Mouse (Mus musculus) neural tube, embryonic 13.5 days (tissue): Measurements from ENCODE around the gene Cd3eap. TPM values are rescaled to one million over a fixed set of nuclear protein-coding genes. Genes with fewer than 3 reads are reported as not detected.

ENCODE experiments used
- ATAC-seq: fragments of 200-750 bp; cut with Nextera tagmentation; 2 replicates; pipeline ENCODE4 v1.8.0; 2017; ENCODE audit warnings: low read depth, mild to moderate bottlenecking, moderate TSS enrichment, moderate library complexity
- H3K27ac ChIP-seq: fragments of 300-500 bp; sonication (generic); replicated peaks from 2 replicates; pipeline ENCODE4 v1.5.1; 2015; ENCODE audit warnings: moderate library complexity, mild to moderate bottlenecking, inconsistent platforms
- H3K27me3 ChIP-seq: fragments of 300-500 bp; sonication (generic); 2 replicates; pipeline ENCODE4 v1.6.1; 2015; ENCODE audit warnings: mild to moderate bottlenecking, inconsistent platforms
- H3K36me3 ChIP-seq: fragments of 300-500 bp; sonication (generic); 2 replicates; pipeline ENCODE4 v1.6.1; 2015; ENCODE audit warnings: mild to moderate bottlenecking, inconsistent platforms
- H3K4me1 ChIP-seq: fragments of 300-500 bp; sonication (generic); replicated peaks from 2 replicates; pipeline ENCODE4 v1.6.1; 2015; ENCODE audit warnings: inconsistent platforms
- H3K4me2 ChIP-seq: fragments of 300-500 bp; sonication (generic); 2 replicates; pipeline ENCODE4 v1.6.1; 2015; ENCODE audit warnings: inconsistent platforms, mild to moderate bottlenecking, moderate library complexity
- H3K4me3 ChIP-seq: fragments of 300-500 bp; sonication (generic); 2 replicates; pipeline ENCODE4 v1.5.1; 2015; ENCODE audit warnings: mild to moderate bottlenecking, inconsistent platforms
- H3K9ac ChIP-seq: fragments of 300-500 bp; sonication (generic); 2 replicates; pipeline ENCODE4 v1.6.1; 2015; ENCODE audit warnings: moderate library complexity, mild to moderate bottlenecking, inconsistent platforms
- H3K9me3 ChIP-seq: fragments of 300-500 bp; sonication (generic); 2 replicates; pipeline ENCODE4 v1.6.1; 2016; ENCODE audit warnings: inconsistent platforms
- WGBS: fragments of 180-500 bp; shearing (Covaris S2); methylation state at CpG from one replicate; pipeline ENCODE4 v1.1.7; 2015; 5-methylcytosine and 5-hydroxymethylcytosine counted together
- polyA plus RNA-seq: library from polyadenylated mRNA; unstranded; fragments of >200 nt; fragmentation: Nextera tagmentation; extraction: Ambion mirVana; gene quantifications from 2 replicates; pipeline ENCODE4 v1.2.1, GENCODE M21; 2015

The Cd3eap gene
- 19.8 and 21.1 TPM in 2 replicates for polyA plus RNA-seq

DNA sequence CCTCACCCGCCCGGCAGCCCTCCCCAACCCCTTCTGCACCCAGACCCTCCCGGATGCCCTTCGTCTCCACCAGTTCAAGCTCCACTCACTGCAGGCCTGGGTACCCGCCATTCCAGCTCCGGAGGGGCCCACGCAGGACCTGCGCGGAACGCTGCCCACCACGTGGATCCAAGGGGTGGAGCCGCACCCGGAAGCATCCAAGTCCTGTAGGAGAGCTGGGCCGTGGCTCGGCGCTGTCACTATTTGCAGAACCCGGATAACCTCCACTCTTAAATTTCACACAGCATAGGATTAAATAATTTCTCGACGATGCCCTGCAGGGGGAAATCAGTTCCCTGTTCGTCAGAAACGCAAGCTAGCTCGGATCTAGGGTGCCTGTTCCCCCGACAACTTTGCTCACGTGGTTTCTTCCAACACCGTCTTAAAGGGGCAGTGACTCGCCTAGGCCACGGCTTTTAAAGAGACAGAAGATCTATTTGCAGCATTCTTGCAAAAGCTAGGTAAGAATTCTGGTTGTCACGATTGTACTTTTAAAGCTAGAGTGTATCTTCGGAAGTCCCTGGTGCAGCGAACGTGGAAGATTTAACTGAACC is at the start of gene Cd3eap, which contains the start of gene Ppp1r13l:
Gene Cd3eap (minus strand): TSS at position 185 of the 593 bp plus-strand sequence.
Gene Ppp1r13l (plus strand): TSS at position 451 of the 593 bp plus-strand sequence.
- under 1% methylated on average over 31 of the region's 31 CpGs for WGBS
- peaks cover 41% of the 10 kb centered on the region for H3K4me1 ChIP-seq
- H3K9ac ChIP-seq: peak within 1 kb of the TSS; percentile 83
- no peaks in the 10 kb centered on the region for H3K9me3 ChIP-seq
- peak within 1 kb of the TSS; percentile 72 for H3K4me3 ChIP-seq
- peaks cover 32% of the 10 kb centered on the region for H3K36me3 ChIP-seq
- ATAC-seq: peak; percentile 77
- H3K27ac ChIP-seq: 0 out of 2 replicates have a peak within 1 kb of the TSS, but pooled peaks have one; percentile 11
- H3K4me2 ChIP-seq: peak within 1 kb of the TSS; percentile 95
- H3K27me3 ChIP-seq: peaks cover 11% of the 10 kb centered on the region; the same call in 1 of the 2 replicates

DNA sequence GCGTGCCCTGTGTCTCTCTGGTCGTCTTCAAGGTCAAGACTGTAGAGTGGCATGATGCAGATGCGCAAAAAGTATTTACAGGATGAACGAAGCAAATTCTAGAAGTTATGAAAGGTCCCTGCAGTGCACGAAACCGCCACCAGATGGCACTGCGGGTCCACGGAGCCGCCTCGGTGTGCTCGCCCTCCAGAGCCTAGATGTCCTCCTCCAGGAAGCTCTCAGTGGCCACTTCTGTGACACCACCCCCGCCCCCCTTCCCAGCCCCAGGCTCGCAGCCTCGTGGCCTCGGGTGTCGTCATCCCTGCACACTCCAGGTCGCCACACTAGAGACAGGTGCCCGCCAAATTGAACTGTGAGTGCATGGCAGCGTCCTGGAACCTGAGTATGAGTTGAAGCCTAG is 46.1 kb upstream of the Cd3eap start:
- Histone ChIP-seq H3K27ac (no peak overlapping the region), H3K4me1 (peaks cover 11% of the 10 kb centered on the region), H3K9me3 (peaks cover 5% of the 10 kb centered on the region; the same call in 1 of the 2 replicates), H3K4me2 (peak overlapping the region; percentile 35), H3K9ac (no peak overlapping the region), H3K27me3 (peaks cover 48% of the 10 kb centered on the region), H3K4me3 (no peak overlapping the region), H3K36me3 (no peaks in the 10 kb centered on the region)
- WGBS: 3% methylated on average over 19 of the region's 19 CpGs
- peak; percentile 64; the same call in 1 of the 2 replicates for ATAC-seq

DNA sequence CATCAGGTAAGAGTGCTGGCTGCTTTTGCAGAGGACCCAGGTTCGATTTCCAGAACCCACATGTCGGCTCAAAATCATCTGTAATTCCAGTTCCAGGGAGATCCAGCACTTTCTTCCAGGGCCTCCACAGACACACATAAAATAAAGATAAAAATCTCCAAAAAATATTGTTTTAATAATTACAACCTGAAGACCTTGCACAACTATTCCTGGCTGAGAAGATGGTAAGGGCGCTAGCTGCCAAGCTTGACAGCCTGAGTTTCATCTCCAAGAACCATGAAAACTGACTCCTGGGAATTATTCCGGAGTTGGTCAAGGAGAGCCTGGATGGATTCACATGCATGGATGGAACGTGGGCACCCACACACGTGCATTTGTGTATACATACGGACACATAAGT is 45.2 kb upstream of the Cd3eap start, which contains the start of gene Ckm:
Gene Ckm (plus strand): TSS at position 301 of the 400 bp plus-strand sequence.
- H3K9ac ChIP-seq: peak within 1 kb of the TSS; percentile 70
- no peak within 1 kb of the TSS for H3K27ac ChIP-seq
- H3K9me3 ChIP-seq: peaks cover 5% of the 10 kb centered on the region; the same call in 1 of the 2 replicates
- no peaks in the 10 kb centered on the region for H3K36me3 ChIP-seq
- H3K4me1 ChIP-seq: peaks cover 17% of the 10 kb centered on the region
- peaks cover 58% of the 10 kb centered on the region for H3K27me3 ChIP-seq
- H3K4me2 ChIP-seq: peak within 1 kb of the TSS; percentile 83
- H3K4me3 ChIP-seq: peak within 1 kb of the TSS; percentile 47
- ATAC-seq: no peak
- WGBS: 50% methylated on average over 7 of the region's 7 CpGs

DNA sequence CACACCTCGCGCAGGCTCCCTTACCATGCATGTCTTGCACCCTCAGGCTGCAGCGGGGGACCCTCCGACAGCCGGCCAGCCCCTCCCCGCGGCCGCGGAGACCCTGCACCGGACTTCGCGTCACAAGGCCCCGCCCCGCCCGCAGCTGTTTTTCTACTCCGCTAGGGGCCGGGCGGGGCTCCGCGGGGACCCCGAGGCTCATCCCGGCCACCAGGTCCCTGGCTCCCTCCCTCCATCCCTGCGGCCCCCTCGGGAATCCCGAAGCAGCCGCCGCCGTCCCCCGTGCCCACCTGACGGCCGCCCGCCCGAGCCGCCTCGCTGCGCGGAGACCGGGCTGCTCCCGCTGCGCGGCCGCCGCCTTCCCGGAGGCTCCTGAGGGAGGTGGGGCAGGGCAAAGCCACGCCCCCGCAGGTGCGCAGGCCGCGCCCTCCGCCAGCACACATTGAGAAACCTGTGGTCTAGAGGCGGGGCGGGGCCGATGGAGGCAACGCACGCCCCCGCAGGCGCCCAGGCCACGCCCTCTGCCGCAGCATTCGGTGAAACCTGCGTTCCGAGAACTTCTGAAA is 44.5 kb upstream of the Cd3eap start, which contains the start of gene Klc3:
Gene Klc3 (minus strand): TSS at position 374 of the 566 bp plus-strand sequence.
- H3K4me1 ChIP-seq: peaks cover 20% of the 10 kb centered on the region
- ATAC-seq: no peak
- no peak within 1 kb of the TSS for H3K27ac ChIP-seq
- H3K27me3 ChIP-seq: peaks cover 64% of the 10 kb centered on the region
- peak within 1 kb of the TSS; percentile 70 for H3K9ac ChIP-seq
- under 1% methylated on average over 62 of the region's 62 CpGs for WGBS
- H3K4me2 ChIP-seq: peak within 1 kb of the TSS; percentile 83
- H3K9me3 ChIP-seq: peaks cover 5% of the 10 kb centered on the region; the same call in 1 of the 2 replicates
- H3K36me3 ChIP-seq: no peaks in the 10 kb centered on the region
- peak within 1 kb of the TSS; percentile 47 for H3K4me3 ChIP-seq

DNA sequence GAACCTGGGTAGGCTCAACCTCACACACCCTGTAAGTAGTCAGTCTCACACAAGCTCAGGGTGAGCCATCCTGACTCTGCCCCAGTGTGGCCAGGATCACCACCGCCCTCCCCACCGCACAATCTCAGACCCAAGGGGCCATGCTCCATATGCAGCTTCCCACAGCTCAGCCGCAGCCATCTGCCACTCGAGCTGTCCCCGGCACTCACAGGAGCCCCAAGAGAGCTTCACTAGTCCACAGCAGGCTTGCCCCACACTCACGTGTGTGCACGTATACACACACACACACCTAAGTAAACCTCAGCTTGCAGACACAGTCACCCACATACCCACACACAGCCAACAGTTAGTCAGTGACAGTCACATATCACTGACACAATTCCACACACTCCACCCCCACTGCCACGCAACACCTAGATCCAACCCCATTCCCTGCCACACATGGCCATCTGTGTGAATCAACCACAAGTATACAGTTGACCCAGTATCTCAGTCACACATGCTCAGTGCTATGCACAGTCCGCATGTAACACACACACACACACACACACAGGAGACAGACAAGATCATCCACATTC is 43.3 kb upstream of the Cd3eap start:
- WGBS: 56% methylated on average over 9 of the region's 9 CpGs
- ATAC-seq: no peak
- H3K27ac ChIP-seq: no peak overlapping the region
- peaks cover 66% of the 10 kb centered on the region for H3K27me3 ChIP-seq
- H3K9ac ChIP-seq: no peak overlapping the region
- H3K4me3 ChIP-seq: no peak overlapping the region
- H3K4me2 ChIP-seq: no peak overlapping the region
- H3K4me1 ChIP-seq: peaks cover 20% of the 10 kb centered on the region
- H3K9me3 ChIP-seq: peaks cover 5% of the 10 kb centered on the region; the same call in 1 of the 2 replicates
- no peaks in the 10 kb centered on the region for H3K36me3 ChIP-seq

DNA sequence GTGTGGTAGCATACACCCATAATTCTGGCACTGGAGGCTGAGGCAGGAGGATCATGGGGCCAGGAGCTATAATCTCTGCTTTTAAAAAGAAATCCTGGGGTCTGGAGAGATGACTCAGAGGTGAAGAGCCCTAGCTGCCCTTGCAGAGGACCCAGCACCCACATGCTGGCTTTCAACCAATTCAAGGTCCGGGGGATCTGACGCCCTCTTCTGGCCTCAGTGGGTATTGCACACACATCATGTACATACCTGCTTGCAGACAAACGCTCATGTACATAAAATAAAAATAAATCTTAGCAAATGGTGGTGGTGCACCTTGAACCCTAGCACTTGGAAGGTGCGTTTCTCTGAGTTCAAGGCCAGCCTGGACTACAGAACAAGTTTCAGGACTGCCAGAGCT is 41.7 kb upstream of the Cd3eap start:
- Histone ChIP-seq H3K9me3 (peaks cover 5% of the 10 kb centered on the region; the same call in 1 of the 2 replicates), H3K4me2 (no peak overlapping the region), H3K4me1 (peaks cover 20% of the 10 kb centered on the region), H3K36me3 (no peaks in the 10 kb centered on the region), H3K4me3 (no peak overlapping the region), H3K27me3 (peaks cover 66% of the 10 kb centered on the region), H3K27ac (no peak overlapping the region), H3K9ac (no peak overlapping the region)
- no peak for ATAC-seq
- 82% methylated on average over 4 of the region's 4 CpGs for WGBS

DNA sequence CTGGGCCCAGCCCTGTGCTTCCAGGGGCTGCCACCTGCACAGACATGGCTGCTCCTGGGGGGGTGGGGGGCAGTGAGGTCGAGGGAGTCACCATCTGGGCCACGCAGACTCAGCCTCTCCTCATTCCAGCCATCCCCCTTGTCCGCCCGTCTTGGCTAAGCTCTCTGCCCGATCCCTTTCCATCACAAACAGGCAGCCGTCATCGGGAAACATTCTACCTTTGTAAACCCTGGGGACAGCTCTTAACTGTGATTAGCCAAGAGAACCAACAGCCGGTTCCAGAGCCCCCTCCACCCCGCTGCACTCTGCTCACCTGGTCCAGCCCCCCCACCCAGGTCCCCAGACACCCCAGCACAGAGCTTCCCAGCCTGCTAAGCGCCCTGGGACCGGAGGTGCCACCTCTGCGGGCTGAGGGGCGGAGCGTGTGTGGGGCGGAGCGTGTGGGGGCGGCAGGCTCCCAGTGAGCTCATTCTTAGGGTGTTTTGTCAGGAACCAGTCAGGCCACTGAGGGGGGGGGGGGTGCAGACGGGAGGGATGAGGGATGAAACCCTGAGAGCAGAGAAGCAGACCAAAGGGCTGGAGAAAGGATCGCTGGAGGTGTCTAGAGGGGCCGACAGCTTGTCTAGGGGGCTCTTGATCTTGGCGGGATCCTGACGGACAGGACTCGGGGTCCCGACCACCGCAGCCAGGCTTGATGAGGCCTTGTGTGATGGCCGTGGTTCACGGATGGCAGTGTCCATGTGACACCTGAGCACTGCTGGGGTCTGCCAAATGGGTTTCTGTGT is 40.4 kb upstream of the Cd3eap start:
- ATAC-seq: no peak
- Histone ChIP-seq H3K36me3 (peaks cover 12% of the 10 kb centered on the region), H3K9me3 (peaks cover 5% of the 10 kb centered on the region; the same call in 1 of the 2 replicates), H3K4me3 (peak overlapping the region; percentile 22), H3K4me1 (peaks cover 17% of the 10 kb centered on the region), H3K27ac (no peak overlapping the region), H3K27me3 (peaks cover 59% of the 10 kb centered on the region), H3K4me2 (peak overlapping the region; percentile 44), H3K9ac (peak overlapping the region; percentile 53; the same call in 1 of the 2 replicates)
- WGBS: 2% methylated on average over 27 of the region's 27 CpGs

DNA sequence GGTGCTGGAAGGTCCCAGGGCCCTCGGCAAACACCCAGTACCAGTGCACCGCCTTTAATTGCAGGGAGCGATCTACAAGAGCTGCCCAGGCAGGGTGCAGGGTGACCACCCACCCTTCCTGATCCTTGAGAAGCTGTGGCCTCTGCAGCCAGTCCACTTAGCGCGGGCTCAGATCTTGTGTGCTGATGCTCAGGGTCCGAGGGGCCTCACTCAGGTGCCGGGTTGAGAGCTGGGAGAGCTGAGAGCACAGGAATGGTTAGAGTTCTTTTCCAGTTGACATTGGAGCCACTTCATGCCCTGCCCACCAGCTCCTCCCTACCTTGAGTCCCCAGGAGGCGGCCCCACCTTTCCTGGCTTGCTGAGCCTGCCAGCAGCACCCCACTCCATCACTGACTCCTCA is 35.2 kb upstream of the Cd3eap start:
- WGBS: 92% methylated on average over 8 of the region's 8 CpGs
- ATAC-seq: no peak
- peaks cover 63% of the 10 kb centered on the region for H3K36me3 ChIP-seq

DNA sequence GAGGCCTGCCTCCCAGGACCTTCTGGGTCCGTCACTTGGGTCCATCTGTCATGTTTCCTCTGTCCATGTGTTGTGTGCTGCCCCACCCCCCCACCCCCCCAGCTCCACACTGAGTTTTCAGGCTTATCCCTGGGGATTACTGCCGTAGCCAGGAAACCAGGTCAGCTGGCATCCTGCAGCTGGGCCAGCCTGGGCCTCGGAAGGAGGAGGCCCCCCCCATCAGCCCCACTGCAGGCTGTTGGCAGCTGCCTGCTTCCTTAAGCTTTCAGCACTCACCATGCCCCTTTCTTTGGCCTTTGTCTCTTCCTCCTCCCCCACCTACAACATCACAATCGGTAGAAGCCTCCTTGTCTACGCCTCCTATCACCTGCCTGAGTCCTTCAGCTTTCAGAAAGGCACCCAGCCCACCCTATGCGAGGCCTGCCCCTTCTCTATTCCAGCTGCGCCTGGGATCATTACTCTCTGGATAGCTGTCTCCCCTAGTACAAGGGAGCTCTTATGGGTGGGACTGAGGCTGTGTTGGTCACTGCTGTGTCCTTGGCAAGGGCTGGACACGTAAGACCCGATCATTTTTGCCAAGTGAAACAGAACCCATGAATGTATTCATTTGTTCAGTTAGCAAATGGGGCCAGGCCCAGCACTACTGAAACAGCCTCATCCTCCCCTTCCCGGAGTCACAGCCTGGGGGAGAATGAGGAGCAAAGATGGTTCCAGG is 29.6 kb upstream of the Cd3eap start:
- Histone ChIP-seq H3K4me2 (no peak overlapping the region), H3K4me1 (peaks cover 18% of the 10 kb centered on the region), H3K9ac (peak overlapping the region; percentile 2; the same call in 1 of the 2 replicates), H3K36me3 (peaks cover 99% of the 10 kb centered on the region), H3K9me3 (no peaks in the 10 kb centered on the region), H3K27me3 (no peaks in the 10 kb centered on the region), H3K4me3 (no peak overlapping the region), H3K27ac (peak overlapping the region; percentile 61)
- no peak for ATAC-seq
- 64% methylated on average over 9 of the region's 10 CpGs for WGBS

More for the DNA sequence above, 35.2 kb upstream of the Cd3eap start:
- no peaks in the 10 kb centered on the region for H3K9me3 ChIP-seq
- no peak overlapping the region for H3K9ac ChIP-seq
- no peak overlapping the region for H3K4me2 ChIP-seq
- no peak overlapping the region for H3K27ac ChIP-seq
- H3K4me1 ChIP-seq: peaks cover 3% of the 10 kb centered on the region
- H3K27me3 ChIP-seq: peaks cover 8% of the 10 kb centered on the region
- H3K4me3 ChIP-seq: no peak overlapping the region

DNA sequence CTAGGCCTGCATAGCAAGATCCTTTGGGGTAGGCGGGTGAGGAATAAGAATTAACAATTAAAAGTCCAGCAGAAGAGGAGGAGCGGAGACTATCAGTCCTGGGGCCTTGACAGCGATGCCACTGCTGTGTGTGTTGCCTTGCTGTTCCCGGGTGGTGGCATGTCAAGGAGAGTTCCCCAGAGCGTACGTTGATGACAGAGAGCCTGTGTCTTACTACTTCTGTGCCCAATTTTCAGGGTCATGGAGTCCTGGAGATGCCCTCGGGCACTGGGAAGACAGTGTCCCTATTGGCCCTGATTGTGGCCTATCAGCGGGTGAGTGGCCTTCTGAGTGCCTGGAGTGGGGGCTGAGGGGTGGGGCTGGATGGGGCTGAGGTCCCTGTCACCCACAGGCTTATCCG is 24.4 kb upstream of the Cd3eap start:
- Histone ChIP-seq H3K4me3 (no peak overlapping the region), H3K9ac (0 out of 2 replicates have a peak overlapping the region, but pooled peaks have one; percentile 87), H3K4me2 (peak overlapping the region; percentile 91), H3K9me3 (no peaks in the 10 kb centered on the region), H3K27me3 (no peaks in the 10 kb centered on the region), H3K36me3 (peaks cover 49% of the 10 kb centered on the region), H3K27ac (no peak overlapping the region), H3K4me1 (peaks cover 27% of the 10 kb centered on the region)
- WGBS: 86% methylated on average over 9 of the region's 9 CpGs
- no peak for ATAC-seq

DNA sequence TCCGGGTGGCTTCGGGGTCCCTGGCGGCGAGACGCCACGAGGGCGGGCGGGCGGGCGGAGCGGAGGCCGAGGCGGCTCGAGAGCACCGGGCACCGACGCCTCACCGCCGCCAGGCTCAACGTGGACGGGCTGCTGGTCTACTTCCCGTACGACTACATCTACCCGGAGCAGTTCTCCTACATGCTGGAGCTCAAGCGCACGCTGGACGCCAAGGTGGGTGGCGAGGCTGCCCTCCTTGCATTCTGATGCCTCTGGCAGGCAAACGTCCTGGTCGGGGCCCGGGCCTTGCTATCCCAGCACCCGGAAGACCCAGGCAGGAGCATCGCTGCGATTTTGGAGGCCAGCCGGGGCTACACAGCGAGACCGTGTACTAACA is 22.9 kb upstream of the Cd3eap start:
- under 1% methylated on average over 34 of the region's 37 CpGs for WGBS
- peaks cover 21% of the 10 kb centered on the region for H3K4me1 ChIP-seq
- peak overlapping the region; percentile 59 for H3K27ac ChIP-seq

More for the DNA sequence above, 22.9 kb upstream of the Cd3eap start:
- Histone ChIP-seq H3K9me3 (no peaks in the 10 kb centered on the region), H3K9ac (peak overlapping the region; percentile 87), H3K36me3 (peaks cover 34% of the 10 kb centered on the region), H3K4me2 (peak overlapping the region; percentile 91), H3K27me3 (no peaks in the 10 kb centered on the region), H3K4me3 (peak overlapping the region; percentile 86)
- peak; percentile 54 for ATAC-seq
